Mouse (Mus musculus) heart, adult 2 months (tissue): Measurements from ENCODE around the gene Prr23a1. TPM values are rescaled to one million over a fixed set of nuclear protein-coding genes. Genes with fewer than 3 reads are reported as not detected.

ENCODE experiments used
- DNase-seq, 2 experiments: peaks; one replicate each; pipeline ENCODE4 v3.0.0; 2021
- H3K27ac ChIP-seq: fragments of 200-600 bp; 2 replicates; pipeline ENCODE4 v1.8.1; 2022
- H3K27me3 ChIP-seq: fragments of 200-500 bp; 2 replicates; pipeline ENCODE4 v1.6.1; 2012; ENCODE audit warnings: mild to moderate bottlenecking, low read length, inconsistent platforms, mixed read lengths; ENCODE audit not compliant: control insufficient read depth, insufficient read depth
- H3K36me3 ChIP-seq: fragments of 200-500 bp; 2 replicates; pipeline ENCODE4 v1.6.1; 2012; ENCODE audit warnings: low read length, inconsistent platforms; ENCODE audit not compliant: control insufficient read depth, insufficient read depth
- H3K4me1 ChIP-seq: fragments of 200-500 bp; 2 replicates; pipeline ENCODE4 v1.6.1; 2011; ENCODE audit warnings: low read length; ENCODE audit not compliant: control insufficient read depth, insufficient read depth
- H3K4me3 ChIP-seq: fragments of 200-600 bp; 2 replicates; pipeline ENCODE4 v1.8.1; 2022
- H3K79me2 ChIP-seq: fragments of 200-500 bp; replicated peaks from 2 replicates; pipeline ENCODE4 v1.6.1; 2012; ENCODE audit warnings: mild to moderate bottlenecking, inconsistent platforms, low read length, moderate library complexity, mixed read lengths; ENCODE audit not compliant: control insufficient read depth, insufficient read depth
- H3K9ac ChIP-seq: fragments of 200-500 bp; 2 replicates; pipeline ENCODE4 v1.6.1; 2012; ENCODE audit warnings: low read depth, mild to moderate bottlenecking, control low read depth, inconsistent platforms, low read length, mixed read lengths
- CTCF ChIP-seq: fragments of 200-600 bp; IDR thresholded peaks from 2 replicates; pipeline ENCODE4 v1.8.1; 2022; ENCODE audit warnings: antibody characterized with exemption, mild to moderate bottlenecking, moderate library complexity
- EP300 ChIP-seq: fragments of 200-500 bp; IDR thresholded peaks from 2 replicates; pipeline ENCODE4 v1.6.1; 2011; ENCODE audit warnings: low read depth, low read length, control low read depth; ENCODE audit not compliant: insufficient read depth
- POLR2A ChIP-seq: fragments of 200-500 bp; IDR thresholded peaks from 2 replicates; pipeline ENCODE4 v1.6.1; 2011; ENCODE audit warnings: mild to moderate bottlenecking, low read depth, low read length, control low read depth; ENCODE audit not compliant: insufficient read depth
- WGBS: fragments of 180-500 bp; shearing (Covaris S2); methylation state at CpG from one replicate; pipeline ENCODE4 v1.1.7; 2018; 5-methylcytosine and 5-hydroxymethylcytosine counted together
- intact Hi-C: fragments of 180-260 bp; cut with DNase I; formaldehyde crosslinking; loops from one replicate; pipeline ENCODE4 v1.15.1; 2025
- polyA plus RNA-seq: library from polyadenylated mRNA; depleted of rRNA; stranded (reverse); fragments of >200 nt; gene quantifications from 2 replicates; pipeline ENCODE4 v1.2.3, GENCODE M21; 2012; rRNA removed
- total RNA-seq, 2 experiments: library from RNA; stranded (reverse); gene quantifications; 2 replicates each; pipeline ENCODE4 v1.2.3; 2021

Gene Prr23a1
- total and polyA plus RNA-seq, 3 experiments = not detected

- Histone ChIP-seq H3K79me2 (no peaks in the 10 kb centered on the region), H3K9ac (no peak overlapping the region), H3K27ac (no peak overlapping the region), H3K4me3 (no peak overlapping the region), H3K4me1 (no peaks in the 10 kb centered on the region), H3K36me3 (no peaks in the 10 kb centered on the region), H3K27me3 (no peaks in the 10 kb centered on the region)
- WGBS = 87% methylated on average over 7 of the region's 7 CpGs
- TF ChIP-seq EP300 (no peak), CTCF (no peak), POLR2A (no peak)
- intact Hi-C loops = no loop called here
- DNase-seq = no peak
Measured at GRCm38 (mm10) chr9:98823805-98824204, 18.5 kb upstream of the Prr23a1 start.

DNA sequence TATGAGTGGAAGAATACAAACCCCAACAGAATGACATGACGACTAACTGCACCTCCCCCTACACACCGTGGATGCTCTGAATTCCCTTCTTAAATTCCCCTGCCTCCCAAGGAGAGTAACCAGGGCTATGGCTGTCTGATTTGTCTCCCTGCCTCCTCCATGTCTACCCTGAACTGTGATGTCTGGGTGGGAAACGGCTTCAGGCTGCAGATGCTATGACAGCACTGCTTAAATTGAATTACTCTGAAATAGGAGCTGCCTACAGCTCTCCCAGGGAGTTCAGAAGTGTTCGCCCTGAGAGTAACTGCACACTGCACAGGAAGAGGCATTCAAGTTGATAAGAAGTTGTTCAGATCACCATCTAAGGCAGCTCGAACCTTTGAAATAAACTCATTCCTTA, 12.8 kb upstream of the Prr23a1 start:
- Histone ChIP-seq H3K27ac (no peak overlapping the region), H3K27me3 (no peaks in the 10 kb centered on the region), H3K4me1 (no peaks in the 10 kb centered on the region), H3K36me3 (no peaks in the 10 kb centered on the region), H3K4me3 (no peak overlapping the region), H3K79me2 (no peaks in the 10 kb centered on the region), H3K9ac (no peak overlapping the region)
- no peak for TF ChIP-seq POLR2A
- no peak for TF ChIP-seq EP300
- TF ChIP-seq CTCF = no peak
- no peak for DNase-seq
- WGBS = 38% methylated on average over 5 of the region's 5 CpGs
- intact Hi-C loops = no loop called here

DNA sequence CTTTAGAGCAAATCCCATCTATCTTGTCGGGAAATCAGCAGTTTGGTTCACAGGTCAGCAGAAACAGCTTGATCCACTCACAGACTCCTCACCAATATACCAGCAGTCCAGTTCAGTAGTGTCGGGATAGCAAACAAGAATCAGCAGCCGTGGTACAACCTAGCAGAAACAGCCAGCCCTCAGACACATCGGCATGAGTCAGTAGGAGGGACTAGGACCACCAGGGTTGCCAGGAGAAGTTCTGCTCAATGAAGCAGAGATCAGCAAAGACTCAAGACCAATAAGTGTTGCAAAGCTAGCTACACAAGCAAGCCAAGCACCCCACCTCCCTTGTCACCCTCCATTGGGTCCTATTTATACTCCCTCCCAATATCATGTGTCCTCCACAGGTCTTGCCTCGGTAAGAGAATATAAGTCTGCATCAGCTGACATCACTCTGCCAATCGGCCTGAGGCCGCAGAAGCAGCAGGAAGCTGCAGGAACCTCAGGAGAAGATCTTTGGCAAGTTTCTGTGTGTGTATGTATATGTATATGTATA, 4.7 kb upstream of the Prr23a1 start:
- TF ChIP-seq POLR2A = no peak
- no peak for TF ChIP-seq EP300
- Histone ChIP-seq H3K9ac (no peak overlapping the region), H3K27me3 (no peaks in the 10 kb centered on the region), H3K4me1 (no peaks in the 10 kb centered on the region), H3K27ac (no peak overlapping the region), H3K4me3 (no peak overlapping the region), H3K79me2 (no peaks in the 10 kb centered on the region), H3K36me3 (no peaks in the 10 kb centered on the region)
- no peak for DNase-seq
- intact Hi-C loops = no loop called here
- WGBS = 68% methylated on average over 7 of the region's 7 CpGs

GRCm38 (mm10) chr9:98856210-98856609, 13.9 kb downstream of the Prr23a1 start, which contains the start of gene Prr23a2:
TSS of gene Prr23a2 (plus strand) at chr9:98856494.
- WGBS = 60% methylated on average over 18 of the region's 18 CpGs
- Histone ChIP-seq H3K4me3 (no peak within 1 kb of the TSS), H3K4me1 (no peaks in the 10 kb centered on the region), H3K27ac (no peak within 1 kb of the TSS), H3K36me3 (no peaks in the 10 kb centered on the region), H3K27me3 (no peaks in the 10 kb centered on the region), H3K9ac (no peak within 1 kb of the TSS), H3K79me2 (no peaks in the 10 kb centered on the region)
- TF ChIP-seq EP300 (no peak), CTCF (no peak), POLR2A (no peak)
- intact Hi-C loops = no loop called here
- no peak for DNase-seq

DNA sequence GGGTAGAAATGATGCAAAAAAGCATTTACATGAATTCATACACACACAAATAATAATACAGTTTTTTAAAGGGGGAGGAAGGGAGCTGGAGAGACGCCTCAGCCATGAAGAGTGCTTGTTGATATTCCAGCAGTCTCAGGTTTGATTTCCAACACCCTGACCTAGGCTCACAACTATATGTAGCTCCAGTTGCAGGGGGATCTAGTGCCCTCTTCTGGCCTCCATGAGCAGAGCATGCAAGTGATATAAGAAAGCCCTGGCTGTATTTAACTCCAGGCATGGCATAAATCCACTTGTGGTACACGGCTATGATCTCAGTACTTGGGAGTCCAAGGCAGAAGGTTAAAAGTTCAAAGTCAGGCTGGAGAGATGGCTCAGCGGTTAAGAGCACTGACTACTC, 21.2 kb downstream of the Prr23a1 start:
- Histone ChIP-seq H3K9ac (no peak overlapping the region), H3K36me3 (no peaks in the 10 kb centered on the region), H3K4me1 (no peaks in the 10 kb centered on the region), H3K79me2 (no peaks in the 10 kb centered on the region), H3K27ac (no peak overlapping the region), H3K4me3 (no peak overlapping the region), H3K27me3 (peaks cover 3% of the 10 kb centered on the region; the same call in 1 of the 2 replicates)
- intact Hi-C loops = no loop called here
- TF ChIP-seq CTCF (peak; percentile 51), EP300 (no peak)
- whole genome bisulfite sequencing = 63% methylated on average over 3 of the region's 3 CpGs
- no peak for DNase-seq

DNA sequence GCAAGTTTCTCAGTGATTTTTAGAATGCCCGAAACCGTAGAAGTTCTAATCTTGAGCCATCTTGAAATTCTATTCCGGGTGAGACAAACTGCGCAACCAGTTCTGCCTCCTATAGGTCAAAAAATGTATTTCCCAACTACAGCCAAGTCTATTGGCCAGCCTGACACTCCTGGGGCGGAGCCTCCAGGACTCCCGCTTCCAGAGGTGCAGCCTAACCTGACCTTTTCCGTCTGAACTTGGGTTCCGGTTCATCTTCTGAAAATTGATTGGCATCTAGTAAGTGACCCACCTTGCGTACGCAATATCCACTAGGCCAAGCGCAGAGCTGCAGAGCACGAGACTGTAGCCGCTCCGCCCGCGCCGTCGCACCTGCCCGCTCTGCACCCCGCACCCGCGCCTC, 22.3 kb downstream of the Prr23a1 start, which contains the start of gene Prr23a3:
Gene Prr23a3, plus strand, starts transcription at position 197 of the 400 bp plus-strand sequence.
- Histone ChIP-seq H3K27ac (no peak within 1 kb of the TSS), H3K4me3 (no peak within 1 kb of the TSS), H3K36me3 (no peaks in the 10 kb centered on the region), H3K79me2 (no peaks in the 10 kb centered on the region), H3K9ac (no peak within 1 kb of the TSS), H3K4me1 (no peaks in the 10 kb centered on the region), H3K27me3 (peaks cover 3% of the 10 kb centered on the region; the same call in 1 of the 2 replicates)
- TF ChIP-seq CTCF (no peak), POLR2A (no peak), EP300 (no peak)
- intact Hi-C loops = no loop called here
- WGBS = 41% methylated on average over 22 of the region's 22 CpGs
- no peak for DNase-seq

Other genes starting within 250 kb of the Prr23a1 start
- 10 to 100 TPM; 28.7 to 33.3 TPM for gene Mrps22, start 240.8 kb upstream of the Prr23a1 start, total RNA-seq
- gene Mrps22, start 240.8 kb upstream of the Prr23a1 start, polyA plus RNA-seq = 13.6 and 19.4 TPM in 2 replicates
- gene Prr23a2, start 14.0 kb downstream of the Prr23a1 start, total RNA-seq = not detected
- gene Prr23a2, start 14.0 kb downstream of the Prr23a1 start, polyA plus RNA-seq = not detected in 2 replicates
- not detected for gene Prr23a3, start 22.3 kb downstream of the Prr23a1 start, total RNA-seq
- not detected in 2 replicates for gene Prr23a3, start 22.3 kb downstream of the Prr23a1 start, polyA plus RNA-seq
- gene 7420426K07Rik, start 60.6 kb downstream of the Prr23a1 start, total RNA-seq = not detected
- not detected in 2 replicates for gene 7420426K07Rik, start 60.6 kb downstream of the Prr23a1 start, polyA plus RNA-seq
- gene Foxl2, start 112.8 kb downstream of the Prr23a1 start, total RNA-seq = not detected
- not detected in 2 replicates for gene Foxl2, start 112.8 kb downstream of the Prr23a1 start, polyA plus RNA-seq
- 1 to 10 TPM; 4.1 to 5.4 TPM for gene Faim, start 143.9 kb downstream of the Prr23a1 start, total RNA-seq
- gene Faim, start 143.9 kb downstream of the Prr23a1 start, polyA plus RNA-seq = 2.1 and 3.7 TPM in 2 replicates
- gene Gm1123, start 193.2 kb downstream of the Prr23a1 start, total RNA-seq = not detected
- 0.12 TPM in 1 of 2 replicates, not detected in the other for gene Gm1123, start 193.2 kb downstream of the Prr23a1 start, polyA plus RNA-seq